ENCODE assay signal across 25 mouse cellular contexts in genomic region chr15:54117967-54118538, GRCm38 (mm10).
DNase-seq lines count a peak whose midpoint lies in the region; ATAC-seq and TF ChIP-seq lines count a peak whose summit lies in the region.
"Had no signal": no experiment of that assay in that cellular context is flagged by ENCODE, and none has a peak within 500 bp of the region (broad histone marks: within the 10 kb centered on the region; RNA-seq: fewer than 3 reads in every experiment).

No protein-coding gene starts in this region.

- peak; percentile 35 for DNase-seq in heart, adult 11 months
- DNase-seq in kidney, adult 9 months = no peak
- peak; percentile 28 for DNase-seq in midbrain, embryonic 11.5 days (ENCODE audit: low spot score, missing footprints)
- no peak for DNase-seq in midbrain, postnatal 0 days (ENCODE audit: low spot score)
- DNase-seq: adrenal gland, adult 2 months; adrenal gland, postnatal 10 days; adrenal gland, postnatal 25 days; B cell, adult 2 months; cerebellum, adult 11 months; cerebellum, adult 18-20 months; cerebellum, adult 8-10 months; cerebellum, adult 9-11 months; cerebellum, postnatal 14 days; cerebellum, postnatal 36 days; embryo, embryonic 11 days had no signal

- no peak for ATAC-seq in heart, embryonic 12.5 days (ENCODE audit: insufficient number of reproducible peaks, low FRiP score)
- ATAC-seq in kidney, embryonic 15.5 days (replicated peaks; ENCODE audit: low FRiP score) = peak; percentile 60; the same call in 1 of the 2 replicates
- no peak for ATAC-seq in midbrain, embryonic 11.5 days (ENCODE audit: low FRiP score)
- no peak for ATAC-seq in midbrain, postnatal 0 days (ENCODE audit: low FRiP score)
- ATAC-seq: CD4-positive, CD25-positive, alpha-beta regulatory T cell, adult 4 months; forebrain, embryonic 14.5 days; forebrain, embryonic 16.5 days had no signal

- WGBS in heart, embryonic 12.5 days = 77% methylated on average over 5 of the region's 5 CpGs
- WGBS in kidney, embryonic 15.5 days = 59% methylated on average over 5 of the region's 5 CpGs
- 87% methylated on average over 5 of the region's 5 CpGs for WGBS in midbrain, embryonic 11.5 days
- WGBS in midbrain, postnatal 0 days = 85% methylated on average over 5 of the region's 5 CpGs

- no peaks in the 10 kb centered on the region for H3K9me3 ChIP-seq in heart, embryonic 12.5 days (replicated peaks)
- no peaks in the 10 kb centered on the region for H3K9me3 ChIP-seq in kidney, embryonic 15.5 days (replicated peaks)
- H3K9me3 ChIP-seq in midbrain, embryonic 11.5 days (ENCODE audit: control insufficient read depth, low read length) = no peaks in the 10 kb centered on the region
- H3K9me3 ChIP-seq in midbrain, postnatal 0 days (ENCODE audit: low read length) = no peaks in the 10 kb centered on the region
- H3K9me3 ChIP-seq: embryonic facial prominence, embryonic 13.5 days; embryonic facial prominence, embryonic 15.5 days; forebrain, embryonic 10.5 days; forebrain, embryonic 12.5 days had no signal

- no peaks in the 10 kb centered on the region for H3K36me3 ChIP-seq in heart, embryonic 12.5 days
- H3K36me3 ChIP-seq in kidney, embryonic 15.5 days = no peaks in the 10 kb centered on the region
- no peaks in the 10 kb centered on the region for H3K36me3 ChIP-seq in midbrain, embryonic 11.5 days (ENCODE audit: control insufficient read depth, insufficient read depth, low read length)
- no peaks in the 10 kb centered on the region for H3K36me3 ChIP-seq in midbrain, postnatal 0 days (ENCODE audit: insufficient read depth, low read length)
- H3K36me3 ChIP-seq: embryonic facial prominence, embryonic 13.5 days; embryonic facial prominence, embryonic 15.5 days; forebrain, embryonic 10.5 days; forebrain, embryonic 12.5 days had no signal

- no peak for TF ChIP-seq CTCF in midbrain, postnatal 0 days (IDR thresholded peaks at IDR 0.05)

- no peaks in the 10 kb centered on the region for H3K4me1 ChIP-seq in heart, embryonic 12.5 days (replicated peaks)
- H3K4me1 ChIP-seq in kidney, embryonic 15.5 days = no peaks in the 10 kb centered on the region
- no peaks in the 10 kb centered on the region for H3K4me1 ChIP-seq in midbrain, embryonic 11.5 days (ENCODE audit: control insufficient read depth, insufficient read depth, low read length)
- no peaks in the 10 kb centered on the region for H3K4me1 ChIP-seq in midbrain, postnatal 0 days (ENCODE audit: insufficient read depth, low read length)
- H3K4me1 ChIP-seq: embryonic facial prominence, embryonic 13.5 days; embryonic facial prominence, embryonic 15.5 days; forebrain, embryonic 10.5 days; forebrain, embryonic 12.5 days had no signal

- H3K4me2 ChIP-seq in heart, embryonic 12.5 days = no peak overlapping the region
- H3K4me2 ChIP-seq in kidney, embryonic 15.5 days = no peak overlapping the region
- no peak overlapping the region for H3K4me2 ChIP-seq in midbrain, embryonic 11.5 days
- H3K4me2 ChIP-seq in midbrain, postnatal 0 days (ENCODE audit: low read depth, low read length, poor library complexity, severe bottlenecking) = no peak overlapping the region
- H3K4me2 ChIP-seq: embryonic facial prominence, embryonic 13.5 days; embryonic facial prominence, embryonic 15.5 days; forebrain, embryonic 12.5 days had no signal

- H3K27me3 ChIP-seq in heart, embryonic 12.5 days (replicated peaks) = no peaks in the 10 kb centered on the region
- H3K27me3 ChIP-seq in kidney, embryonic 15.5 days = no peaks in the 10 kb centered on the region
- no peaks in the 10 kb centered on the region for H3K27me3 ChIP-seq in midbrain, embryonic 11.5 days (ENCODE audit: control insufficient read depth, insufficient read depth, low read length)
- no peaks in the 10 kb centered on the region for H3K27me3 ChIP-seq in midbrain, postnatal 0 days (ENCODE audit: insufficient read depth, low read length)
- H3K27me3 ChIP-seq: embryonic facial prominence, embryonic 13.5 days; embryonic facial prominence, embryonic 15.5 days; forebrain, embryonic 12.5 days had no signal

- H3K27ac ChIP-seq in heart, embryonic 12.5 days (ENCODE audit: poor library complexity, severe bottlenecking) = no peak overlapping the region
- no peak overlapping the region for H3K27ac ChIP-seq in kidney, embryonic 15.5 days
- no peak overlapping the region for H3K27ac ChIP-seq in midbrain, embryonic 11.5 days (ENCODE audit: low read depth, low read length)
- H3K27ac ChIP-seq in midbrain, postnatal 0 days (ENCODE audit: low read depth, low read length) = no peak overlapping the region
- H3K27ac ChIP-seq: embryonic facial prominence, embryonic 13.5 days; embryonic facial prominence, embryonic 15.5 days; forebrain, embryonic 10.5 days; forebrain, embryonic 12.5 days had no signal

- no peak overlapping the region for H3K4me3 ChIP-seq in heart, embryonic 12.5 days
- no peak overlapping the region for H3K4me3 ChIP-seq in kidney, embryonic 15.5 days (replicated peaks)
- H3K4me3 ChIP-seq in midbrain, embryonic 11.5 days (ENCODE audit: low read depth, low read length) = no peak overlapping the region
- no peak overlapping the region for H3K4me3 ChIP-seq in midbrain, postnatal 0 days (ENCODE audit: low read depth, low read length)
- H3K4me3 ChIP-seq: embryonic facial prominence, embryonic 13.5 days; embryonic facial prominence, embryonic 15.5 days; erythroblast, embryonic 14.5 days; forebrain, embryonic 10.5 days; forebrain, embryonic 12.5 days had no signal

- no peak overlapping the region for H3K9ac ChIP-seq in heart, embryonic 12.5 days
- H3K9ac ChIP-seq in kidney, embryonic 15.5 days = no peak overlapping the region
- no peak overlapping the region for H3K9ac ChIP-seq in midbrain, embryonic 11.5 days (ENCODE audit: low read length)
- no peak overlapping the region for H3K9ac ChIP-seq in midbrain, postnatal 0 days (replicated peaks; ENCODE audit: low read length, poor library complexity, severe bottlenecking)
- H3K9ac ChIP-seq: embryonic facial prominence, embryonic 13.5 days; embryonic facial prominence, embryonic 15.5 days; forebrain, embryonic 12.5 days had no signal

Comparison
In these comparisons a context has a peak if more than half of its experiments do, and no peak if none do; other contexts are left out.
1. DNase-seq: peak in heart, adult 11 months (single experiment) and midbrain, embryonic 11.5 days (single experiment); none in kidney, adult 9 months (single experiment) and midbrain, postnatal 0 days (single experiment).